Mouse (Mus musculus) liver, embryonic 11.5 days (tissue): Measurements from ENCODE around the gene Galntl6. TPM values are rescaled to one million over a fixed set of nuclear protein-coding genes. Genes with fewer than 3 reads are reported as not detected.

Source experiments
- ATAC-seq: fragments of 200-750 bp; cut with Nextera tagmentation; replicated peaks from 2 replicates; pipeline ENCODE4 v1.8.0; 2017; ENCODE audit warnings: moderate number of reproducible peaks, mild to moderate bottlenecking, moderate TSS enrichment, moderate library complexity; ENCODE audit not compliant: low FRiP score
- DNase-seq: peaks from one replicate; pipeline ENCODE4 v3.0.0-alpha.2; 2017; ENCODE audit warnings: low spot score
- H3K27ac ChIP-seq: fragments of 300-500 bp; sonication (generic); 2 replicates; pipeline ENCODE4 v1.5.1; 2014; ENCODE audit warnings: mild to moderate bottlenecking, low read depth, low read length, control low read depth
- H3K27me3 ChIP-seq: fragments of 300-500 bp; sonication (generic); replicated peaks from 2 replicates; pipeline ENCODE4 v1.6.1; 2014; ENCODE audit warnings: low read length, mixed read lengths; ENCODE audit not compliant: control insufficient read depth, insufficient read depth
- H3K36me3 ChIP-seq: fragments of 300-500 bp; sonication (generic); 2 replicates; pipeline ENCODE4 v1.6.1; 2014; ENCODE audit warnings: mild to moderate bottlenecking, low read length, moderate library complexity, mixed read lengths; ENCODE audit not compliant: control insufficient read depth, insufficient read depth
- H3K4me1 ChIP-seq: fragments of 300-500 bp; sonication (generic); replicated peaks from 2 replicates; pipeline ENCODE4 v1.6.1; 2014; ENCODE audit warnings: low read length, mixed read lengths; ENCODE audit not compliant: control insufficient read depth, insufficient read depth
- H3K4me2 ChIP-seq: fragments of 300-500 bp; sonication (generic); 2 replicates; pipeline ENCODE4 v1.6.1; 2014; ENCODE audit warnings: mild to moderate bottlenecking, control low read depth, moderate library complexity
- H3K4me3 ChIP-seq: fragments of 300-500 bp; sonication (generic); 2 replicates; pipeline ENCODE4 v1.5.1; 2014; ENCODE audit warnings: low read depth, low read length, control low read depth
- H3K9ac ChIP-seq: fragments of 300-500 bp; sonication (generic); 2 replicates; pipeline ENCODE4 v1.6.1; 2014; ENCODE audit warnings: low read depth, low read length, control low read depth
- H3K9me3 ChIP-seq: fragments of 300-500 bp; sonication (generic); 2 replicates; pipeline ENCODE4 v1.6.1; 2016; ENCODE audit warnings: low read length, inconsistent platforms, mixed read lengths; ENCODE audit not compliant: control insufficient read depth
- WGBS: fragments of 180-500 bp; shearing (Covaris S2); extraction: QIAGEN DNeasy Blood & Tissue Kit; methylation state at CpG from one replicate; pipeline ENCODE4 v1.1.7; 2014; 5-methylcytosine and 5-hydroxymethylcytosine counted together
- polyA plus RNA-seq: library from polyadenylated mRNA; unstranded; fragments of >200 nt; fragmentation: Nextera tagmentation; extraction: Ambion mirVana; gene quantifications from 2 replicates; pipeline ENCODE4 v1.2.1, GENCODE M21; 2014

Galntl6 gene
- polyA plus RNA-seq, 1 experiment from 2014 or later: 0.27 TPM

- Histone ChIP-seq H3K27me3 (no peaks in the 10 kb centered on the region), H3K4me2 (no peak overlapping the region), H3K4me1 (no peaks in the 10 kb centered on the region), H3K9ac (no peak overlapping the region), H3K27ac (no peak overlapping the region), H3K36me3 (no peaks in the 10 kb centered on the region), H3K4me3 (no peak overlapping the region), H3K9me3 (no peaks in the 10 kb centered on the region)
- DNase-seq (no peak), ATAC-seq (no peak)
- WGBS: 78% methylated on average over 3 of the region's 3 CpGs
These were observed 220.7 kb downstream of the Galntl6 start for GRCm38 (mm10) chr8:58691761-58692160.

DNA sequence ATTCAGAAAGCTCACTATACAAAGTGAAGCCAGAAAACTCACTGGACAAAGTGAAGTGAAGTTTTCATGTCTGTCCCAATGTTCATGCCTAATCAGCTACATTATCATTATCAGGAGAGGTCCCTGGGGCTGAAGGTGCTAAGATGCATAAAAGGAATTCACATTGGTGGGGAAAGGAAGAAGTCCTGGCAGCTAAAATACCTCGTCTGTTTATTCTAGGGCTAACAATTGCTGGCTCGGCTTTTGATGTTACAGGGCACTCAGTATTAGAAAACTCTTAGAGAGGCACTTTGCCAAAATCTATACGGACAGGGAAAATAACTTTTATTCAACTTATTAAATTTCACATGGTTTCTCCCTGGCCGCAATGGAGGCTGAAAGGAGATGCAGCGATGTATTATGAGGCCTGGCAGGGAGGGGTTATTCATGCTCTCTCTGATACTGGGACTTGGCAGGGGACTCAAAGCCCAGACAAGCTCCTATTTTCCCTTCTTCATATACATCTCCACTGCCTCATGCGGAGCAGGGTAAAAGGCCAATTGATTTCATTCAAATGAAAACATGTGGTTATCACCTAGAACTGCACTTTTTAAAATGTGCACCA, 234.5 kb downstream of the Galntl6 start:
- no peak overlapping the region for H3K4me3 ChIP-seq
- no peaks in the 10 kb centered on the region for H3K9me3 ChIP-seq
- no peak overlapping the region for H3K4me2 ChIP-seq
- ATAC-seq (no peak), DNase-seq (no peak)
- H3K27me3 ChIP-seq: no peaks in the 10 kb centered on the region
- H3K27ac ChIP-seq: no peak overlapping the region
- no peaks in the 10 kb centered on the region for H3K4me1 ChIP-seq
- 62% methylated on average over 6 of the region's 6 CpGs for WGBS
- H3K36me3 ChIP-seq: no peaks in the 10 kb centered on the region
- H3K9ac ChIP-seq: no peak overlapping the region

GRCm38 (mm10) chr8:58669075-58669474, 243.4 kb downstream of the Galntl6 start:
- Histone ChIP-seq H3K9me3 (no peaks in the 10 kb centered on the region), H3K27me3 (no peaks in the 10 kb centered on the region), H3K4me3 (no peak overlapping the region), H3K9ac (no peak overlapping the region), H3K36me3 (no peaks in the 10 kb centered on the region), H3K4me2 (no peak overlapping the region), H3K27ac (no peak overlapping the region), H3K4me1 (no peaks in the 10 kb centered on the region)
- ATAC-seq (no peak), DNase-seq (no peak)
- 66% methylated on average over 2 of the region's 2 CpGs for WGBS

GRCm38 (mm10) chr8:58660019-58660418, 252.4 kb downstream of the Galntl6 start:
- H3K36me3 ChIP-seq: no peaks in the 10 kb centered on the region
- no peak for DNase-seq
- no peak overlapping the region for H3K4me3 ChIP-seq
- no peaks in the 10 kb centered on the region for H3K4me1 ChIP-seq
- H3K4me2 ChIP-seq: no peak overlapping the region
- H3K9me3 ChIP-seq: no peaks in the 10 kb centered on the region
- ATAC-seq: no peak
- H3K27ac ChIP-seq: no peak overlapping the region
- no peaks in the 10 kb centered on the region for H3K27me3 ChIP-seq
- no peak overlapping the region for H3K9ac ChIP-seq

DNA sequence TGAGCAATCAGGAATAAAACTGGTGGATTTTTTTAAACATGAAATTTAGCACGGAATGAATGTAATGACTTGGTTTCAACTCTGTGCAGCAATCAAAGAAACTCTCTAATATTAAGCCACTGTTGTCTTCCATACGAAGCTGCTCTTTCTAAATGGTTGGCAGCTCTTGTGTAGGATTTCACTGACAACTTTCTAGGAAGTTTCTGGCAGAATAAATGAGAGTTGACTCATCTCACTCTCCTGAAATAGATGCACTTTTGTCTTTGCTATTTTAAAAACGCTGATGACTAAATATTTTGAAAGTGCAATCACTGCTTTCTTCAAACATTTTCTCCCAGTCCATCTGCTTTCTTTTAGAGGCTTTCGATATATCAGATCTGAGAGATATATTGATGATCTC, 256.8 kb downstream of the Galntl6 start:
- Histone ChIP-seq H3K4me1 (no peaks in the 10 kb centered on the region), H3K36me3 (no peaks in the 10 kb centered on the region), H3K27ac (no peak overlapping the region), H3K9ac (no peak overlapping the region), H3K9me3 (no peaks in the 10 kb centered on the region), H3K4me2 (no peak overlapping the region), H3K27me3 (no peaks in the 10 kb centered on the region), H3K4me3 (no peak overlapping the region)
- ATAC-seq (no peak), DNase-seq (no peak)
- WGBS: 72% methylated on average over 4 of the region's 4 CpGs

DNA sequence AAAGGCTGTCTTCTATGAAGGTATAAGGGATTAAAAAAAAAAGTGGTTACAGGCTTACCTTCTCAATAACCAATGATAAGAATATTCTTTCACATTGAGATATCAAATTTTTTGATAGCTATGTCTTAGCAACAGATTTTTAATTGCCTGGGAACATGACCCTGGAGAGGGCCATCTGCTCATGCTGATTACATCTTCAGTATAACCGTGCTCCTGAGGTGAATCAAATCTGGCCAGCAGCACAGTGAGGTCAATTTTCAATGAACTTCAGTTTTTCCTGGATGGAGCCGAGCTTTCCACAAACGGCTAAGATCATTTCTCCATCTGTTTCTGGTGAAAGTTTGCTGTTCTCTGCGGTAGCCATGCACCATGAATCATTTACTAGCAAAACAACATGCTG, 306.0 kb downstream of the Galntl6 start:
- no peaks in the 10 kb centered on the region for H3K4me1 ChIP-seq
- H3K9me3 ChIP-seq: no peaks in the 10 kb centered on the region
- 70% methylated on average over 4 of the region's 4 CpGs for WGBS
- no peaks in the 10 kb centered on the region for H3K27me3 ChIP-seq
- no peak overlapping the region for H3K27ac ChIP-seq
- no peak overlapping the region for H3K9ac ChIP-seq
- H3K36me3 ChIP-seq: no peaks in the 10 kb centered on the region
- H3K4me3 ChIP-seq: no peak overlapping the region
- ATAC-seq: no peak
- no peak overlapping the region for H3K4me2 ChIP-seq
- DNase-seq: no peak

DNA sequence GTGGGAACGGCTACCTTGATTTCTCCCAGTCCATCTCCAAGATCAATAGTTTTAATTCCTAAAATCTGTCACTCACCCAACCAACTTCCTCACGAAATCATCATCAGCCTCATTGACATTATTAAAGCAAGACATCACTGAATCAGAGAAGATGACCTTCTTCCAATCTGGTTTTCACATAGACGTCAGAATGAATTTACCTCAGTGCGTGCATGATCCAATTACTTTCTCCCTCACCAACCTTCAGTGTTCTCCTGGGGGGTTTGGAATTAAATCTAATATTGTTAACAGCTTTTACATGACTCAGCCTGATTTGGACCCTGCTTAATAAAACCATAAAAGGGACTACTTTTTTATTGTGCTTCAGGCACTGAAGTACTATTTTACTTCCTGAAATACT, 307.7 kb downstream of the Galntl6 start:
- H3K4me1 ChIP-seq: no peaks in the 10 kb centered on the region
- no peaks in the 10 kb centered on the region for H3K9me3 ChIP-seq
- no peaks in the 10 kb centered on the region for H3K36me3 ChIP-seq
- H3K27ac ChIP-seq: no peak overlapping the region
- no peak overlapping the region for H3K4me3 ChIP-seq
- no peaks in the 10 kb centered on the region for H3K27me3 ChIP-seq
- ATAC-seq: no peak
- H3K4me2 ChIP-seq: no peak overlapping the region
- DNase-seq: no peak
- WGBS: 84% methylated on average over 4 of the region's 4 CpGs
- H3K9ac ChIP-seq: no peak overlapping the region

- Histone ChIP-seq H3K36me3 (no peaks in the 10 kb centered on the region), H3K9me3 (no peaks in the 10 kb centered on the region), H3K4me3 (no peak overlapping the region), H3K27me3 (no peaks in the 10 kb centered on the region), H3K4me1 (no peaks in the 10 kb centered on the region), H3K9ac (no peak overlapping the region), H3K4me2 (no peak overlapping the region), H3K27ac (no peak overlapping the region)
- DNase-seq: no peak
- WGBS: 73% methylated on average over 6 of the region's 6 CpGs
- no peak for ATAC-seq
These were observed 314.6 kb downstream of the Galntl6 start for GRCm38 (mm10) chr8:58597834-58598233.

DNA sequence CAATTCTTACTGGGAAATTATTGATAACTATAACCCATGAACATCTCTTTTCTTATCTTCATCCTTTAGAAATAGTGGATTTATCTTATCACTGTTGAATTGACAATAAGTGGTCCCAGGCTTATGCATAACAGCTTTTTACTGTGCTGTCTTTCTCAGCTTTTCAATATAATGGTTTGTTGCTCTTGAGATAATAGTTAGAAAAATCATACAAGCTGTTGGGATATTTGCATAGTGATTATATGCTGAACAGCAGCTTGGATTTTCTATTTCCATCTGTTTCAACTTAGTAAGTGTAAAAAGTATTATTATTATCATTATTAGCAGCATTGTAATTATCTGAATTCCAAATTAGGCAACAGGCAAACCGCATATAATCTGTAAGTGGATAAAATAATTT, 337.1 kb downstream of the Galntl6 start:
- H3K4me2 ChIP-seq: no peak overlapping the region
- no peaks in the 10 kb centered on the region for H3K4me1 ChIP-seq
- DNase-seq (no peak), ATAC-seq (no peak)
- no peaks in the 10 kb centered on the region for H3K9me3 ChIP-seq
- no peaks in the 10 kb centered on the region for H3K36me3 ChIP-seq
- 75% methylated on average over 1 of the region's 1 CpGs for WGBS
- H3K4me3 ChIP-seq: no peak overlapping the region
- H3K27me3 ChIP-seq: no peaks in the 10 kb centered on the region
- no peak overlapping the region for H3K27ac ChIP-seq
- no peak overlapping the region for H3K9ac ChIP-seq
